Mouse (Mus musculus) heart, embryonic 11.5 days (tissue): ENCODE results near the gene Atg2b. TPM values are rescaled to one million over a fixed set of nuclear protein-coding genes. Genes with fewer than 3 reads are reported as not detected.

Experiments used
- ATAC-seq: fragments of 200-750 bp; cut with Nextera tagmentation; replicated peaks from 2 replicates; pipeline ENCODE4 v1.8.0; 2017; ENCODE audit warnings: moderate library complexity; ENCODE audit not compliant: insufficient number of reproducible peaks, low FRiP score, low TSS enrichment
- H3K27ac ChIP-seq: fragments of 300-500 bp; sonication (generic); 2 replicates; pipeline ENCODE4 v1.5.1; 2014; ENCODE audit warnings: mild to moderate bottlenecking, low read depth, low read length
- H3K27me3 ChIP-seq: fragments of 300-500 bp; sonication (generic); 2 replicates; pipeline ENCODE4 v1.6.1; 2014; ENCODE audit warnings: mild to moderate bottlenecking, low read length, mixed read lengths; ENCODE audit not compliant: control insufficient read depth, insufficient read depth
- H3K36me3 ChIP-seq: fragments of 300-500 bp; sonication (generic); 2 replicates; pipeline ENCODE4 v1.6.1; 2014; ENCODE audit warnings: mild to moderate bottlenecking, low read length, moderate library complexity, mixed read lengths; ENCODE audit not compliant: control insufficient read depth, insufficient read depth
- H3K4me1 ChIP-seq: fragments of 300-500 bp; sonication (generic); 2 replicates; pipeline ENCODE4 v1.6.1; 2014; ENCODE audit warnings: low read length; ENCODE audit not compliant: control insufficient read depth, insufficient read depth
- H3K4me2 ChIP-seq: fragments of 300-500 bp; sonication (generic); 2 replicates; pipeline ENCODE4 v1.6.1; 2014; ENCODE audit warnings: mild to moderate bottlenecking, moderate library complexity
- H3K4me3 ChIP-seq: fragments of 300-500 bp; sonication (generic); 2 replicates; pipeline ENCODE4 v1.5.1; 2014; ENCODE audit warnings: low read depth, low read length
- H3K9ac ChIP-seq: fragments of 300-500 bp; sonication (generic); 2 replicates; pipeline ENCODE4 v1.6.1; 2014; ENCODE audit warnings: mild to moderate bottlenecking, low read depth, low read length, moderate library complexity
- H3K9me3 ChIP-seq: fragments of 300-500 bp; sonication (generic); replicated peaks from 2 replicates; pipeline ENCODE4 v1.6.1; 2016; ENCODE audit warnings: low read length; ENCODE audit not compliant: control insufficient read depth
- WGBS: fragments of 180-500 bp; shearing (Covaris S2); extraction: QIAGEN DNeasy Blood & Tissue Kit; methylation state at CpG from one replicate; pipeline ENCODE4 v1.1.7; 2014; ENCODE audit not compliant: insufficient replicate concordance; 5-methylcytosine and 5-hydroxymethylcytosine counted together
- polyA plus RNA-seq: library from polyadenylated mRNA; unstranded; fragments of >200 nt; fragmentation: Nextera tagmentation; extraction: Ambion mirVana; gene quantifications from 2 replicates; pipeline ENCODE4 v1.2.1, GENCODE M21; 2014

Gene Atg2b
- polyA plus RNA-seq, 1 experiment from 2014 or later = 12.2 TPM

GRCm38 (mm10) chr12:105655850-105656249, 29.2 kb downstream of the Atg2b start:
- Histone ChIP-seq H3K4me3 (no peak overlapping the region), H3K27me3 (no peaks in the 10 kb centered on the region), H3K9ac (no peak overlapping the region), H3K4me2 (no peak overlapping the region), H3K9me3 (no peaks in the 10 kb centered on the region), H3K4me1 (no peaks in the 10 kb centered on the region), H3K27ac (no peak overlapping the region), H3K36me3 (peaks cover 17% of the 10 kb centered on the region)
- no peak for ATAC-seq
- 66% methylated on average over 7 of the region's 7 CpGs for WGBS

GRCm38 (mm10) chr12:105642770-105643321, 42.2 kb downstream of the Atg2b start:
- no peak overlapping the region for H3K9ac ChIP-seq
- peaks cover 55% of the 10 kb centered on the region for H3K36me3 ChIP-seq
- no peaks in the 10 kb centered on the region for H3K27me3 ChIP-seq
- no peaks in the 10 kb centered on the region for H3K9me3 ChIP-seq
- 87% methylated on average over 11 of the region's 11 CpGs for WGBS
- no peak for ATAC-seq
- no peak overlapping the region for H3K4me3 ChIP-seq
- H3K27ac ChIP-seq = no peak overlapping the region
- no peaks in the 10 kb centered on the region for H3K4me1 ChIP-seq
- H3K4me2 ChIP-seq = no peak overlapping the region

DNA sequence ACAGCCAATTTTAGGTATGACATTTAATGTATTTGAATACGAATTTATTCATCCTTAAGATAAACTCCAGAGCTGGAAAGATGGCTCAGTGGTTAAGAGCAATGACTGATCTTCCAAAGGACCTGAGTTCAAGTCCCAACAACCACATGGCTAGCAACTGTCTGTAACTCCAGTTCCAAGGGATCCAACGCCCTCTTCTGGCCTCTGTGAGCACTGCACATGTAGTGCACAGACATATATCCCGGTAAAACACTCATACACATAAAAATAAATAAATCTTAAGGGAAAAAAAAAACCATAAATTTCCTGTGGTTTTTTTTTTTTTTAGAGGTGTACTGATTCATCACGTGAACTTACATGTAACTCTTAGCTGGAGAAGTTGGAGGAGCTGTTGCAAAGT, 47.5 kb downstream of the Atg2b start:
- H3K27ac ChIP-seq = no peak overlapping the region
- WGBS = 77% methylated on average over 4 of the region's 4 CpGs
- no peak overlapping the region for H3K4me3 ChIP-seq
- no peaks in the 10 kb centered on the region for H3K4me1 ChIP-seq
- H3K9ac ChIP-seq = no peak overlapping the region
- no peak overlapping the region for H3K4me2 ChIP-seq
- no peaks in the 10 kb centered on the region for H3K9me3 ChIP-seq
- no peaks in the 10 kb centered on the region for H3K27me3 ChIP-seq
- H3K36me3 ChIP-seq = peaks cover 59% of the 10 kb centered on the region
- no peak for ATAC-seq

DNA sequence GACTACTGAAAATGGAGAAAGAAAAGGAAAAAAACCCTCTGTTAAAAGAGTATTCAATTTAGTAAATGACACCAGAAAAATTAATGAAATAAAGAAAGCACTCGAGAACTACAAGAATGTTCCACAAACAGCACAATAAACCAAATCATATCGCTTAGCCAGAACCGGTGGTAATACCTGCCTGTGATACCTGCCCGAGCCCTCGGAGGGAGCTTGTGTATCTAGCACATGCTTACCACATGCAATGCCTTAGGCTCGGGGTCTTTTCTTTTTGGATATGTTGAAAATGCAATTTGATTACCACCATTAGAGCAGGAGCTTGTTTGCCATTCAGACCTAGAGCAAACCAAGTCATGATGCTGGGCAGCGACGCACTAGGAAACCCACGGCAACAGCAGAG, 48.5 kb downstream of the Atg2b start:
- Histone ChIP-seq H3K4me2 (no peak overlapping the region), H3K27me3 (no peaks in the 10 kb centered on the region), H3K27ac (no peak overlapping the region), H3K36me3 (peaks cover 52% of the 10 kb centered on the region), H3K9ac (no peak overlapping the region), H3K4me1 (no peaks in the 10 kb centered on the region), H3K4me3 (no peak overlapping the region), H3K9me3 (no peaks in the 10 kb centered on the region)
- 91% methylated on average over 9 of the region's 9 CpGs for WGBS
- no peak for ATAC-seq

- Histone ChIP-seq H3K9me3 (no peaks in the 10 kb centered on the region), H3K9ac (no peak overlapping the region), H3K36me3 (peaks cover 44% of the 10 kb centered on the region), H3K4me2 (no peak overlapping the region), H3K27ac (no peak overlapping the region), H3K4me1 (no peaks in the 10 kb centered on the region), H3K4me3 (no peak overlapping the region), H3K27me3 (no peaks in the 10 kb centered on the region)
- 96% methylated on average over 13 of the region's 13 CpGs for WGBS
- ATAC-seq = no peak
These were observed 50.5 kb downstream of the Atg2b start for GRCm38 (mm10) chr12:105634374-105635067.

GRCm38 (mm10) chr12:105625798-105626197, 59.2 kb downstream of the Atg2b start:
- Histone ChIP-seq H3K4me2 (no peak overlapping the region), H3K27ac (no peak overlapping the region), H3K9me3 (no peaks in the 10 kb centered on the region), H3K9ac (no peak overlapping the region), H3K4me1 (no peaks in the 10 kb centered on the region), H3K36me3 (peaks cover 27% of the 10 kb centered on the region), H3K4me3 (no peak overlapping the region), H3K27me3 (no peaks in the 10 kb centered on the region)
- no peak for ATAC-seq
- 63% methylated on average over 7 of the region's 7 CpGs for WGBS

- Histone ChIP-seq H3K9ac (no peak overlapping the region), H3K4me2 (no peak overlapping the region), H3K9me3 (no peaks in the 10 kb centered on the region), H3K27ac (no peak overlapping the region), H3K36me3 (peaks cover 31% of the 10 kb centered on the region), H3K4me1 (no peaks in the 10 kb centered on the region), H3K27me3 (no peaks in the 10 kb centered on the region), H3K4me3 (no peak overlapping the region)
- WGBS = 89% methylated on average over 12 of the region's 12 CpGs
- ATAC-seq = no peak
These were observed 62.0 kb downstream of the Atg2b start for GRCm38 (mm10) chr12:105622981-105623539.

DNA sequence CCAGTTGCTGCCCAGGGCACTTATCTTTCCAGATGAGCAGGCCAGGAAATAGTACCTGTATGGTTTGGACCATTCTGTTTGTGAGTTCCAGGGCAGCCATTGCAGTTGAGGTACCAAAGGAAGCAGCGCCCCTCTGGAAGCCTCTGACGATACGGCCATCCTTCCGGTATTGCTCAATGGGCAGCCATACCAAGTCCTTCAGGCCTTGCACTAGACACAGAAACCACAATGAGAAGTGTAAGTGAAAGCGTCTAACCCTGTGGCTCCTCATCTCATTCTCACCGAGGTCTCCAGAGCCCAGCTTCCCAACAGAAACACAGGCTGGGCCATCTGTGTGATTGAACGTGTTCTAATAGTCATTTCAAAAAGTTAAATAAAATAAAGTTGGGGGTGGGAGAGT, 63.0 kb downstream of the Atg2b start:
- Histone ChIP-seq H3K36me3 (peaks cover 33% of the 10 kb centered on the region), H3K4me2 (no peak overlapping the region), H3K9ac (no peak overlapping the region), H3K4me3 (no peak overlapping the region), H3K9me3 (no peaks in the 10 kb centered on the region), H3K27me3 (no peaks in the 10 kb centered on the region), H3K4me1 (no peaks in the 10 kb centered on the region), H3K27ac (no peak overlapping the region)
- WGBS = 94% methylated on average over 7 of the region's 7 CpGs
- ATAC-seq = no peak

- 90% methylated on average over 10 of the region's 10 CpGs for WGBS
- H3K9me3 ChIP-seq = no peaks in the 10 kb centered on the region
- H3K9ac ChIP-seq = no peak overlapping the region
- no peak overlapping the region for H3K27ac ChIP-seq
- peaks cover 3% of the 10 kb centered on the region; the same call in 1 of the 2 replicates for H3K4me1 ChIP-seq
- no peak overlapping the region for H3K4me3 ChIP-seq
- ATAC-seq = no peak
- peaks cover 10% of the 10 kb centered on the region; the same call in 1 of the 2 replicates for H3K36me3 ChIP-seq
- no peak overlapping the region for H3K4me2 ChIP-seq
- no peaks in the 10 kb centered on the region for H3K27me3 ChIP-seq
These were observed 71.5 kb downstream of the Atg2b start for GRCm38 (mm10) chr12:105613559-105613958.
